In genomic region chr9:21769558-21770183, GRCm38 (mm10) we compare ENCODE assay signal across 8 mouse cellular contexts. TPM values are rescaled to one million over a fixed set of nuclear protein-coding genes. Genes with fewer than 3 reads are reported as not detected.
DNase-seq lines count a peak whose midpoint lies in the region; ATAC-seq lines count a peak whose summit lies in the region.

No protein-coding gene starts in this region.

- peak; percentile 73 for DNase-seq in cerebellum, adult 11-12 months
- DNase-seq in cerebellum, adult 11 months: no peak
- no peak for DNase-seq in neural tube, embryonic 10.5 days (ENCODE audit: extremely low spot score, low spot score)
- DNase-seq in retina, postnatal 1 day: peak; percentile 20
- DNase-seq in right cerebral cortex, postnatal 14 days: no peak
- no peak for DNase-seq in layer of hippocampus, adult 9-11 months

- no peak overlapping the region for H3K9ac ChIP-seq in neural tube, embryonic 14.5 days (replicated peaks; ENCODE audit: low read depth, low read length)
- H3K9ac ChIP-seq in heart, embryonic 16.5 days (ENCODE audit: low read length): peak overlapping the region; percentile 34

- H3K9me3 ChIP-seq in neural tube, embryonic 14.5 days (ENCODE audit: control insufficient read depth, low read length): no peaks in the 10 kb centered on the region
- H3K9me3 ChIP-seq in heart, embryonic 16.5 days (replicated peaks; ENCODE audit: control insufficient read depth, low read length): no peaks in the 10 kb centered on the region

- no peaks in the 10 kb centered on the region for H3K27me3 ChIP-seq in neural tube, embryonic 14.5 days (ENCODE audit: control insufficient read depth, insufficient read depth, low read length)
- H3K27me3 ChIP-seq in heart, embryonic 16.5 days (ENCODE audit: control insufficient read depth, insufficient read depth, low read length): no peaks in the 10 kb centered on the region

- H3K4me1 ChIP-seq in neural tube, embryonic 14.5 days (ENCODE audit: control insufficient read depth, insufficient read depth, low read length): peaks cover 8% of the 10 kb centered on the region; the same call in 1 of the 2 replicates
- H3K4me1 ChIP-seq in heart, embryonic 16.5 days (ENCODE audit: control insufficient read depth, insufficient read depth, low read length): peaks cover 23% of the 10 kb centered on the region

- H3K36me3 ChIP-seq in neural tube, embryonic 14.5 days (ENCODE audit: control insufficient read depth, insufficient read depth, low read length): no peaks in the 10 kb centered on the region
- peaks cover 35% of the 10 kb centered on the region for H3K36me3 ChIP-seq in heart, embryonic 16.5 days (ENCODE audit: control insufficient read depth, insufficient read depth)

- H3K4me2 ChIP-seq in neural tube, embryonic 14.5 days (ENCODE audit: low read depth, low read length): no peak overlapping the region
- no peak overlapping the region for H3K4me2 ChIP-seq in heart, embryonic 16.5 days (ENCODE audit: low read depth, low read length)

- 74% methylated on average over 26 of the region's 26 CpGs for WGBS in neural tube, embryonic 14.5 days
- 47% methylated on average over 26 of the region's 26 CpGs for WGBS in heart, embryonic 16.5 days

- ATAC-seq in neural tube, embryonic 14.5 days (ENCODE audit: low read depth): 0 out of 2 replicates have a peak, but pooled peaks have one; percentile 16
- ATAC-seq in heart, embryonic 16.5 days (replicated peaks; ENCODE audit: extremely low read depth, insufficient read depth, low FRiP score): peak; percentile 26; the same call in 1 of the 2 replicates

- H3K4me3 ChIP-seq in neural tube, embryonic 14.5 days (ENCODE audit: low read depth, low read length): no peak overlapping the region
- H3K4me3 ChIP-seq in heart, embryonic 16.5 days (ENCODE audit: low read length): no peak overlapping the region

- H3K27ac ChIP-seq in neural tube, embryonic 14.5 days (ENCODE audit: low read depth, low read length): no peak overlapping the region
- H3K27ac ChIP-seq in heart, embryonic 16.5 days (ENCODE audit: low read length): peak overlapping the region; percentile 80

RNA-seq across cellular contexts. Expression of gene Spc24, which starts 9.6 kb away (rescaled TPM):
- 11.2 and 12.5 TPM in 2 replicates for polyA plus RNA-seq in neural tube, embryonic 14.5 days (2014; fragmentation: Nextera tagmentation; extraction: Ambion mirVana)
- polyA plus RNA-seq in heart, embryonic 16.5 days (2015; fragmentation: Nextera tagmentation; extraction: Ambion mirVana): 91.4 and 93.2 TPM in 2 replicates

RNA-seq across cellular contexts. Expression of gene Kank2, which starts 28.9 kb away (rescaled TPM):
- 1.3 and 2.4 TPM in 2 replicates for polyA plus RNA-seq in neural tube, embryonic 14.5 days (2014; fragmentation: Nextera tagmentation; extraction: Ambion mirVana)
- 16.6 and 21.8 TPM in 2 replicates for polyA plus RNA-seq in heart, embryonic 16.5 days (2015; fragmentation: Nextera tagmentation; extraction: Ambion mirVana)

RNA-seq across cellular contexts. Expression of gene Ldlr, which starts 46.4 kb away (rescaled TPM):
- 7.3 and 8.3 TPM in 2 replicates for polyA plus RNA-seq in neural tube, embryonic 14.5 days (2014; fragmentation: Nextera tagmentation; extraction: Ambion mirVana)
- polyA plus RNA-seq in heart, embryonic 16.5 days (2015; fragmentation: Nextera tagmentation; extraction: Ambion mirVana): 17.7 and 19.1 TPM in 2 replicates

Comparison
In these comparisons a context has a peak if more than half of its experiments do, and no peak if none do; other contexts are left out.
1. DNase-seq: peak in cerebellum, adult 11-12 months (single experiment) and retina, postnatal 1 day (single experiment); none in cerebellum, adult 11 months (single experiment), neural tube, embryonic 10.5 days (single experiment), right cerebral cortex, postnatal 14 days (single experiment) and layer of hippocampus, adult 9-11 months (single experiment).